Mouse (Mus musculus): ENCODE results near the gene Hist1h2bk. TPM values are rescaled to one million over a fixed set of nuclear protein-coding genes. Genes with fewer than 3 reads are reported as not detected.
"Not testable (repeated sequence)": the region's sequence is repeated elsewhere in the genome, so short reads cannot be mapped to it uniquely, and the experiment has no call there.

The Hist1h2bk gene
- polyA plus RNA-seq, 1 experiment from 2014 or later = 9.7 TPM

- no peak for DNase-seq (ENCODE audit: low spot score)
- H3K36me3 ChIP-seq = no peaks in the 10 kb centered on the region
- WGBS = 83% methylated on average over 2 of the region's 2 CpGs
- H3K9me3 ChIP-seq (replicated peaks) = no peaks in the 10 kb centered on the region
- H3K4me1 ChIP-seq = peaks cover 53% of the 10 kb centered on the region
- peak overlapping the region; percentile 20 for H3K4me3 ChIP-seq
- H3K27me3 ChIP-seq (ENCODE audit: low read depth, poor library complexity, severe bottlenecking) = no peaks in the 10 kb centered on the region
- peak overlapping the region; percentile 95 for H3K27ac ChIP-seq (replicated peaks)
Observed at GRCm38 (mm10) chr13:22037415-22037814, 1.7 kb downstream of the Hist1h2bk start.

- no peak for DNase-seq (ENCODE audit: low spot score)
- H3K4me3 ChIP-seq = peak overlapping the region; percentile 61
- WGBS = 68% methylated on average over 5 of the region's 5 CpGs
- peak overlapping the region; percentile 95 for H3K27ac ChIP-seq (replicated peaks)
- H3K9me3 ChIP-seq (replicated peaks) = no peaks in the 10 kb centered on the region
- H3K36me3 ChIP-seq = no peaks in the 10 kb centered on the region
- peaks cover 49% of the 10 kb centered on the region for H3K4me1 ChIP-seq
- H3K27me3 ChIP-seq (ENCODE audit: low read depth, poor library complexity, severe bottlenecking) = no peaks in the 10 kb centered on the region
Observed at GRCm38 (mm10) chr13:22039364-22039763, 3.7 kb downstream of the Hist1h2bk start.

- Histone ChIP-seq H3K4me3 (peak overlapping the region; percentile 61), H3K27ac (replicated peaks) (peak overlapping the region; percentile 95), H3K9me3 (replicated peaks) (no peaks in the 10 kb centered on the region), H3K27me3 (ENCODE audit: low read depth, poor library complexity, severe bottlenecking) (no peaks in the 10 kb centered on the region), H3K4me1 (peaks cover 51% of the 10 kb centered on the region), H3K36me3 (no peaks in the 10 kb centered on the region)
- 5% methylated on average over 2 of the region's 2 CpGs for WGBS
- no peak for DNase-seq (ENCODE audit: low spot score)
Observed at GRCm38 (mm10) chr13:22039951-22040463, 4.3 kb downstream of the Hist1h2bk start.

GRCm38 (mm10) chr13:22040464-22041141 is 4.9 kb downstream of the Hist1h2bk start:
- H3K27ac ChIP-seq (replicated peaks) = peak overlapping the region; percentile 95
- H3K4me1 ChIP-seq = peaks cover 51% of the 10 kb centered on the region
- peak; percentile 60 for DNase-seq (ENCODE audit: low spot score)
- H3K9me3 ChIP-seq (replicated peaks) = no peaks in the 10 kb centered on the region
- under 1% methylated on average over 24 of the region's 24 CpGs for WGBS
- no peaks in the 10 kb centered on the region for H3K27me3 ChIP-seq (ENCODE audit: low read depth, poor library complexity, severe bottlenecking)
- H3K36me3 ChIP-seq = no peaks in the 10 kb centered on the region
- peak overlapping the region; percentile 61 for H3K4me3 ChIP-seq

GRCm38 (mm10) chr13:22041142-22041536 is 5.5 kb downstream of the Hist1h2bk start, which contains the start of gene Hist1h4i:
Gene Hist1h4i, minus strand, starts transcription at chr13:22041362.
- H3K9me3 ChIP-seq (replicated peaks); H3K36me3 ChIP-seq; H3K27me3 ChIP-seq (ENCODE audit: low read depth, poor library complexity, severe bottlenecking): not testable (repeated sequence)
- DNase-seq (ENCODE audit: low spot score) = peak; percentile 94
- under 1% methylated on average over 27 of the region's 27 CpGs for WGBS
- Histone ChIP-seq H3K27ac (replicated peaks) (peak within 1 kb of the TSS; percentile 95), H3K4me3 (peak within 1 kb of the TSS; percentile 61), H3K4me1 (peaks cover 50% of the 10 kb centered on the region)

GRCm38 (mm10) chr13:22041651-22042567 is 6.2 kb downstream of the Hist1h2bk start:
- WGBS = 3% methylated on average over 13 of the region's 13 CpGs
- no peak for DNase-seq (ENCODE audit: low spot score)
- H3K36me3 ChIP-seq = no peaks in the 10 kb centered on the region
- peak overlapping the region; percentile 61 for H3K4me3 ChIP-seq
- peaks cover 42% of the 10 kb centered on the region for H3K4me1 ChIP-seq
- H3K27me3 ChIP-seq (ENCODE audit: low read depth, poor library complexity, severe bottlenecking) = no peaks in the 10 kb centered on the region
- peak overlapping the region; percentile 95 for H3K27ac ChIP-seq (replicated peaks)
- H3K9me3 ChIP-seq (replicated peaks) = no peaks in the 10 kb centered on the region

- Histone ChIP-seq H3K27ac (replicated peaks) (peak within 1 kb of the TSS; percentile 95), H3K4me1 (peaks cover 35% of the 10 kb centered on the region), H3K4me3 (peak within 1 kb of the TSS; percentile 61)
- DNase-seq (ENCODE audit: low spot score) = peak; percentile 88
- H3K36me3 ChIP-seq; H3K9me3 ChIP-seq (replicated peaks); H3K27me3 ChIP-seq (ENCODE audit: low read depth, poor library complexity, severe bottlenecking): not testable (repeated sequence)
- WGBS = under 1% methylated on average over 52 of the region's 80 CpGs
Observed at GRCm38 (mm10) chr13:22042568-22043502, 7.2 kb downstream of the Hist1h2bk start, which contains the start of the genes Hist1h2ag and Hist1h2bj. Gene Hist1h2ag, minus strand, starts transcription at chr13:22042944. Gene Hist1h2bj, plus strand, starts transcription at chr13:22043214.

- H3K4me1 ChIP-seq = peaks cover 35% of the 10 kb centered on the region
- H3K27ac ChIP-seq (replicated peaks) = peak overlapping the region; percentile 84
- DNase-seq (ENCODE audit: low spot score) = no peak
- H3K4me3 ChIP-seq = peak overlapping the region; percentile 56
- H3K36me3 ChIP-seq = no peaks in the 10 kb centered on the region
- no peaks in the 10 kb centered on the region for H3K27me3 ChIP-seq (ENCODE audit: low read depth, poor library complexity, severe bottlenecking)
- WGBS = 2% methylated on average over 11 of the region's 14 CpGs
- H3K9me3 ChIP-seq (replicated peaks) = no peaks in the 10 kb centered on the region
Observed at GRCm38 (mm10) chr13:22043503-22044431, 8.1 kb downstream of the Hist1h2bk start.

- peaks cover 37% of the 10 kb centered on the region for H3K4me1 ChIP-seq
- H3K4me3 ChIP-seq = peak overlapping the region; percentile 56
- no peaks in the 10 kb centered on the region for H3K36me3 ChIP-seq
- 90% methylated on average over 6 of the region's 6 CpGs for WGBS
- H3K9me3 ChIP-seq (replicated peaks) = no peaks in the 10 kb centered on the region
- DNase-seq (ENCODE audit: low spot score) = no peak
- H3K27me3 ChIP-seq (ENCODE audit: low read depth, poor library complexity, severe bottlenecking) = no peaks in the 10 kb centered on the region
- H3K27ac ChIP-seq (replicated peaks) = peak overlapping the region; percentile 52; the same call in 1 of the 2 replicates
Observed at GRCm38 (mm10) chr13:22044432-22045155, 8.9 kb downstream of the Hist1h2bk start.

GRCm38 (mm10) chr13:22045311-22045710 is 9.6 kb downstream of the Hist1h2bk start:
- Histone ChIP-seq H3K36me3 (no peaks in the 10 kb centered on the region), H3K9me3 (replicated peaks) (no peaks in the 10 kb centered on the region), H3K4me3 (no peak overlapping the region), H3K27me3 (ENCODE audit: low read depth, poor library complexity, severe bottlenecking) (no peaks in the 10 kb centered on the region), H3K27ac (replicated peaks) (no peak overlapping the region), H3K4me1 (peaks cover 37% of the 10 kb centered on the region)
- no peak for DNase-seq (ENCODE audit: low spot score)
- 62% methylated on average over 2 of the region's 2 CpGs for WGBS
